Mouse (Mus musculus) T-cell, adult 2 months (primary cell): ENCODE data around the gene Tmem269.
A peak's percentile ranks its signal among the peaks of the same experiment; 100 is the strongest.

Experiments used
- DNase-seq: peaks from one replicate; pipeline ENCODE4 v3.0.0; 2022; ENCODE audit warnings: low spot score

Gene Tmem269

DNA sequence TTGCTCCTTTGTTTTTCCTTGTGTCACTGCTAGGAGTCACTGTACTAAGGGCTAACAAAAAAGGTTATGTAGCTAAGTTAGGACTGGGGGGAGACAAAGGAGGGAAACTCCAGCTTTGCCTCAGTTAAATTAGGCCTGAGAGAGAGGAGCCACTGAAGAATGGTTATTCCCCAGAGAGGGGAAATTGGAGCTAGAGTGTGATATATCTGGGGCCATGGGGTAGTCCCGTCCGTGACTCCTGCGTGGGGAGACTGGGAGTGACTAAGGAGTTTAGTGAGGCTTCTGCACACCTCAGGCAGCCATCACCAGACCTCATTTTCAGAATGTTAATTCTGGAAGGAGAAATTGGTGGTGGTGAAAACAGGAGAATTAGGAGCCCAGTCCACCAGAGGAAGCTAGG is 16.3 kb upstream of the Tmem269 start:
- no peak for DNase-seq

DNA sequence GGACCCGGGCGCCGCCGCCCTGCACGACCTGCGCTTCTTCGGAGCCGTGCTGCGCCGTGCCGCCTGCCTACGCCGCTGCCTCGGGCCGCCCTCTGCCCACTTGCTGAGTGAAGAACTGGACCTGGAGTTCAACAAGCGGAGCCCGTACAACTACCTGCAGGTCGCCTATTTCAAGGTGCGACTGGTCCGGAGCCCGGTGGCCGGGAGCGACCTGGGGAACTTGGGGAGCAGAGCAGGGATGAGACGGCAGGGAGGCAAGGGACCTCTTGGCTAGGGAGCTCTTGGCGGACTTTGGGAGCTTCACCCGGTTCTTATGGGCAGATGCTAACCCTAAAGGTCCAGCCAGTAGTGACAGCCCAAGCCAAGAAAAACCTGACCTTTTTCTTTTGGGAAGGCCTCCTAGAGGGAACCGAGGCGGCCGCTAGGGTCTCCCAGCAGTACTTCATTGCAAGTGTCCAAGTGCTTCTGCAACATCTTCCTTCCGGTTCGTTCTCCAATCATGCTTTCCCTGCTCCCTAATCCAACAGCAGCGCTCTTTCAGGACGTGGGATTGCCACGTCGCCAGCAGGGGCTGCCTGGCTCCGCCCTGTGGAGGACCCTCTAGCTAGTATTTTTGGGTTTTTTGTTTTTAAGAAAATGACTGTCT is 15.4 kb upstream of the Tmem269 start:
- DNase-seq, result no peak

DNA sequence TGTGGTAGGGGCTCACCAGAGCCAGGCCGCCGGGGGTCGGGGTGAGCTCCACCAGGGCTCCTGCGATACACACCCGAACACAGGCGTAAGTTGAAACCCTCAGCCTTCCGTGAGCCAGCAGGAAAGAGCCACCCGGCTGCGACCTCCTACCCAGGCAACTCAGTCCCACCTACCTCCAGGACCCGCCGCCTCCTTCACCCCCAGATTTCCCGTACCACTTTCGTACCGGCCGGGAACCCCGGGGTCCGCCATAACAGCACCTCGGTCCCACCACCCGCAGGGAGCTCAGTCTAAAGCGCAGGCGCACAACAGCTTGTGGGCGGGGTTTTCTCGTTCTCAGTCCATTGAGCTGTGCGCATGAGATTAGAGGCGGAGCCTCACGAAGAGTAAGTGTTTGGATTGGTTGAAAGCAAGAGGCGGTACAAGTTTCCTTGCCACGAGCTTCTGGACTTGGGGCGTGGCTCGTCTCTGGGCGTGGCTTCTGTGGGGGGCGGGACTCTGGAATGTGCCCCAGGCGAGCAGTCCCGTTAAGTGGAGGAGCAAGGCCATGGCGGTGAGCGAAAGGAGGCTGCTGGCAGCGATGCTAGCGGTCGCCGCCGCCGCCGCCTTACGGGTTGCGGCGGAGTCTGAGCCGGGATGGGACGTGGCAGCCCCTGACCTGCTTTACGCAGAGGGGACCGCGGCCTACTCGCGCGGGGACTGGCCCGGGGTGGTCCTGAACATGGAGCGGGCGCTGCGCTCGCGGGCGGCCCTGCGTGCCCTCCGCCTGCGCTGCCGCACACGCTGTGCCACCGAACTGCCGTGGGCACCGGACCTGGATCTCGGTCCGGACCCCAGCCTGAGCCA is 14.6 kb upstream of the Tmem269 start, which contains the start of the genes AU022252 and P3h1:
Gene AU022252, minus strand, starts transcription at position 303 of the 846 bp plus-strand sequence.
Gene P3h1, plus strand, starts transcription at position 506 of the 846 bp plus-strand sequence.
- DNase-seq, result peak; percentile 99

DNA sequence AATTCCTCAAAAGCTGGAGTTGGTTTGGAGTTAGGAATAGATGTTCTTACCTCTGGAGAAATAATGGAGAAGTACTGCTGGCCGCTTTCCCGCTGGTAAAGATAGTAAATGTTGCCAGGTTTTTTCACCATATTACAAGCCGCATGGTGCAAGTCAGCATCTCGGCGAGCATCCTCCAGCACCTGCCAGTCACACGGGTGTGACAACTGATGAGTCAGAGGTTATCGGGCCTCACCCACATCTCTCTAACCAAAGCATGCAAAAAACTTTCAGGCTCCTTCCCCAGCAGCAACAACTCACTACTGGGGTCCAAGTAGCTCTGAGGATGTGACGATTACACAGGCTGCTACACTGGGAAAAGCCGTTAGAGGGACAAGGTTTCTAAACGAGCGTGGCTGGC is 8.7 kb upstream of the Tmem269 start:
- no peak for DNase-seq

DNA sequence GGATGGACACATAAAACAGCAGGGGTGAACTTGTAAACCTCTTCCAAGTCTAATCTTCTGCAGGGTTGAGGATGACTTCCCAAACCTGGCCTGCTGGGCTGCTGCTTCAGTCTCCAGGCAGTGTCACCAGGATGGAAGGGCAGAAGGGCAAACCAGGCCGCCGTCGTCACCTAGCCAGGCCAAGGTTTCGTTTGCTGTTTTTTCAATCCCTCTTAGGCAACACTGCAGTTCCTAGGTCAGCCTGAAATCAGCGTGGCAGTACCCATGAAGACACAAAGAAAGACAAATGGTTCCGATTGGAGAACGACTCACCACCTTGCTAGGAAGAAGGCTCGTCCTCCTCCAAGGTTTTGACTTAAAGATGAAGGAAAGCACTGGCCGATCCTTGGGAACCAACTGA is 7.7 kb upstream of the Tmem269 start:
- no peak for DNase-seq

DNA sequence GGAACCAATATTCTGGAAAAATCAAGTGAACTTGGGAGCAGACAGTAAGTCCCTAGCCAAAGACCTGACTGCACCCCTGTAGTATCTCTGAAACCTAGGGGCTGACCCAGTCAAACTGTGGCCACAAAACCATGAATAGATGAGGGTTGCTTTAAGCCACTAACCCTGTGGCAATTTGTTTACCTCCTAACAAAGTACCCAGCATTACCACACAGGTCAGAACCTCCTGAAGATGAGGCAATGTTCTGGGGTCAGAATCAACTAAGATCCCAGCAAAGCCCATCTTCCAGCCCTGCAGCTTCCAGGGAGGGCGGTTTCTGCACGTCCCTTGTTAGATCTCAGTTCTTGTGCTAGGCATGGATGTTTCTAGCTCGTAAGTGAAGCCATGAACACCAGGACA is 6.5 kb upstream of the Tmem269 start:
- no peak for DNase-seq

DNA sequence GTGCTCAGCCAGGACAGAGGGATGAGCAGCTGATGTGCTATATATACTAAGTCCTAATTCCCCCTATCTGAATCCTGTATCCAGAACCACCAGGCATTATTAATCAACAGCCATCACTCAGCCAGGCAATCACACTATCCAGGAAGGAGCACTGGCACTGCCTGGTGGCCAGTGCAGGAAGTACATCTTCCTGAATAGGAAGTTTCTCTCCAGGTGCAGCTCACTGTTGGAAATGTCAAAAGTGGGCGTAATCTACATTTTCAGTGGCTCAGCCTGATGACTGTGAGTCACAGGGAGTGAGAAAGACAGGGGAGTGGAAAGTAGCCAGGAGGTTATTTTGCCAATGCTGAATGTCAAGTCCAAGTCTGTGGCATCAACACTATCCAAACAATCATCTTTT is 5.7 kb upstream of the Tmem269 start:
- peak; percentile 29 for DNase-seq

DNA sequence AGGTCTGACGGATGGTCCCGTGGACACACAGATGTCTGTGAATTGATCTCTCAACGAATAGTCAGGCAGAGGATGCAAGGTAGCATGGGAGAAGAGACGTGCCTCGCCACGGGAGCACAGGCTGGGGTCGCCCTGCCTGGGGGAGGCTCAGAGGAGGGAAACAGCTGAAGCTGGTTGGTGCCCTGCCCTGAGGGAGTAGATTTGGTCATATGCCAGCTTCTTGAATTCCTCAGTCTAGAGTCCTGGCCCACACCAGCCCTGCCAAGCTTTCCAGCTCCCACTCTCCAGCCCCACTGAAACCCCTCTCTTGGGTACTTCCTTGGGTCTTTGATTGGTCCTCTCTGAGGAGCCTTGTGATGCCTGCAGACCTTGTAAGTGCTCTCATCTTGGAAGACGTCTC is 1.4 kb downstream of the Tmem269 start:
- DNase-seq, result no peak

DNA sequence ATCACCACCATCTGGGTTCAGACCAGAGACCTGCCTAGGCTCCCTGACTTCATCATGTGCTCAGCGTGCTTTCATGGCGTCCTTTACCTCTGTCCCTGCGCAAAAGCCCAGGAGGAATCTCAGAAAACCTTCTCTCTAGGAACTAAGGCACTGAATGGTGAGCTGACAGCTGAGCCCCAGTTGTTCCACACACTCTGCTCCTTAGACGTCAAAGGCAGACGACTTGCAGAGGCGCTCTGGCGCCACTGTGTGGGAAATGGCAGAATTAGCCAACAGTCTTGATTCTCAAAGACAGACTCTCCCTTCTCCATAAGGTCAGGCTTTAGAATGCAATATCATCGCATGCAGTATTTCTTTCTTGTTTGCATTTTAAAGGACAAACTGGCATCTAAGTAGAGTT is 13.3 kb downstream of the Tmem269 start:
- peak; percentile 48 for DNase-seq

DNA sequence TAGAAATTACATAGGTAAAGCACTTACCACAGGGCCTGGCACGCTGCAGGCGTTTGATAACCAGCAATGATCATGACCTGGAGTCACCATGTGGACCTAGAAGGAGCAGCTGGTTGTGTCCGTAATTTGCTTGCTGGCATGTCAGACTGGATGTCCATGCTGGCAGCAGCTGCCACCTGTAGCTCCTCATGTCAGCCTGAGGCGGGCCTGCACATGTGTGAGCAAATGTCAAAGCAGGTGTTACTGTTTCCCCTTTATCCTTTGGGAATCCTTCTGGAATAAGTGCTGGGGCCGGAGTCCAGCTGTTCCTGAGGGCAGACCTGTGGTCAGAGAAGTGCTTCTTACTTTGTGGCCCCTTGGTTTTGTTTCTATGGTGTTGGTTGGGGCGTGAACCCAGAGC is 19.9 kb downstream of the Tmem269 start:
- no peak for DNase-seq

DNA sequence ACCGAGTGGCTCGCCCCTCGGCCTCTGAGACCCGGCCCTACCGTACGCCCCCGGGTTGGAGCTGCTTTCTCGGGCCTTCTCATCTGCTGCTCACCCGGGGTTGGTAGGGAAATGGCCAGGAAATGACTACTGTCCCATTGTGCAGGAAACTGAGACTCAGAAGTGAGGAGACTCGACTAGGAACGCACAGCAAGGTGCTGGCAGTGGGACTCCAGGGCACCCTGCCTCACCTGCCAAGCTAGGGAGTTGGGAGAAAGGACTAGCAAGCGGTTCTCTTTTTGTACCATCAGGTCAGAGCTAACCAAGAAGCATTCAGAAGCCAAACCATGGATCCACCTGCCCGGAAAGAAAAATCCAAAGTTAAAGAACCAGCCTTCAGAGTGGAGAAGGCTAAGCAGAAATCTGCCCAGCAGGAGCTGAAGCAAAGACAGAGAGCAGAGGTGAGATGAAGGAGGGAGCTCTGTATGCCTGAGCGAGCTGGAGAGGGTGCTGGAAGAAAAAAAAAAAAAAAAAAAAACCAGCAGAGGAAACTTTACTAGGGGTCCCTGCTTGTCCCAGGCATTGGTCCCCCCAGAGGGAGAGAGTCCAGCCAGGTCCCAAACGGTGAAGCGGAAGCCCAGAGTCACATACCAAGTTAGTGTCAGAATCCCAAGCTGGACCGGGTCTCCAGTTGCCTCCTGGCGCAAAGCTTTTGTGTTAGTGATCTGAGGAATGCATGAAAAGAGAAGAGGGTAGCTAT is 22.3 kb downstream of the Tmem269 start:
- no peak for DNase-seq

DNA sequence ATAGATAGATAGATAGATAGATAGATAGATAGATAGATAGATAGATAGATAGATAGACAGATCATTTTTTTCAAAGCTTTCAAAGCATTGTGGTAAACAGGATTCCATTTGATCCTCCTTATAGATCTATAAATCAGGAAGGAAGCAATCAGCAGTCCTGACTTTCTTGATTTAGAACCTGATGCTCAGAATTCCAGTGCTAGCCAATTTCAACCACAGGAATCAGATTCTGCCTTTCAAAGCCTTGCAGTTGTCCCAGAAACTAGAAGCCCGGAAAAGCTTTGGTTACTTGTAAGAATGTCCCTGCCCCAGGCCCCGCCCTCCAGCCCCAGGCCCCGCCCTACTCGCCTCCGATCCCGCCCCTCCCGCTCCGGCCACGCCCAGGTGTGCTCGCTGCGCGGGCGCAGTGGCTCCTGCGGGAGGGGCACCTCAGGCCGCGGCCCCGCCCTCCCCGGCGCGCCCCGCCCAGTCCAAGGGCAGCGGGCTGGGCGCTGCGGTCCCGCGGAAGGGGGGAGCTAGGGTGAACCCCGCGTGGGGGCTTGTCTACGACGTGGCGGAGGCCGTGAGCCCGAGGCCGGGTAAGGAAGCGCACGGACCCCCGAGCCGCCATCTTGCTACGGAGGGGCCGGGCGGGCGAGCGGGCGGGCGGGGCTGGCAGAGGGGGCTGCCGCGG is 23.0 kb downstream of the Tmem269 start, which contains the start of gene Svbp:
Gene Svbp, plus strand, starts transcription at position 398 of the 673 bp plus-strand sequence.
- peak; percentile 86 for DNase-seq

DNA sequence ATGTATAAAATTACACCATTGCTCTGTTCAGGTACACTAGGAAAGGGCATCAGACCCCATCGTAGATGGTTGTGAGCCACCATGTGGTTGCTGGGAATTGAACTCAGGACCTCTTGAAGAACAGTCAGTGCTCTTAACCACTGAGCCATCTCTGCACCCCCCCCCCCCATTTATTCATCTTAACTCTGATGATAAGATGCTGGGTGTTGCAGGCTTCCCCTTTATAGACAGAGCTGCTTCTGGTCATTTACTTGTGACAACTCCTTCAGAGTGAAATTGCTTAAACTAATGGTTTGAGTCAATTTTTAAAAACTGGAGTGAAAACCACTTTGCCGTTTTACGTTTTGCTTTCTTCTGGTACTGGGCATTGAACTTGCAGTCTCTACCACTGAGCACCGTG is 25.3 kb downstream of the Tmem269 start:
- DNase-seq, result no peak

DNA sequence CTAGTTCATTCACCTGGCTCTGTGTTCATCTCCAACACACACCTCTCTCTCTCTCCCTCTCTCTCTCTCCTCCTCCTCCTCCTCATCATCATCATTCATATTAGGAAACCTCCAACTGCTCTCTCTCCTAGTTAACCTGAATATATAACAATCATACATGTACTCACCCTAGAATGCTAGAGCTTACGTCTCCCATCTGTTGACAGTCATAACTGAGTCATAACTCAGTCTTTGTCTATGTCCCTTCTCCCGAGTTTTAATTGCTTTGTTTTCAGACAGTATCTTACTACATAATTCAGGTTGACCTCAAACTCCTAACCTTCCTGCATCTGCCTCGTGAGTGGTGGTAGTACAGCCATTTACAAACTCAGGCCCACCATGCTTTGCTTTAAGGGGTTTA is 26.7 kb downstream of the Tmem269 start:
- no peak for DNase-seq

DNA sequence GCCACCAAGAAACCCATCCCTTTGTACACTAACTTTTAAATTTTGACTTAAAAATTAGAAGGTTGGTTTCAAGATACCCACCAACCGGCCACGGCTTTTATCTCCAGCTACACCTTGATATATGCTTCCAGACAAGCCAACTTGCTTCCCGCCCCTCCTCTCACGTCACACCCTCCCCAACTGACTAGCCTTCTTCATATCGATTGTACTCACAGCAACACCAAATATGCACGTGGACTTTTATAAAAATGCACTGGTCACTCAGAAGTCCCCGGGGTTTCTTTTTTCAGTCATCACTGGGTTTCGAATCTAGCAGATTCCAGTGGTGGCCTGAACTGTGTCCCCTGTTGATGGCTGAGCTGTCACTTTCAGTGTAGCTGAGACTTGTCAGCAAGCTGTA is 27.4 kb downstream of the Tmem269 start:
- DNase-seq, result no peak

DNA sequence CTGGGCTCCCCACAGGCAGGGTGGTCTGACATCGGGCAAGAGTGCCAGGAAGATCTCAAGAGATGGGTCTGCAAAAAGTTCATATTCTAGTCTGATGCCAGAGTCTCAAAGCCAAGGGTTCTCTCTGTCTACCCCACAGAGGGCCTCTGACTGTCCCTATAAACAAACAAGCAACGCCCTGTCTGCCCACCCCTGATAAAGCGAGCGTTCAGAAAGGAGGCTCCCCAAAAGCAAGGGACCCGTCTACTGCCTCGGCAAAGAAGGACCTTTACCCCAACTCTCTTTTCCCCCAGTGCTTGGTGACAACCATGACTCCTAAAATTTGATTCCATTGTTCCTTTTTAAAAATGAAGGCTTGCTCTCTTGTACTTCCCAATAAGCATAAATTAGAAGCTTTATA is 28.2 kb downstream of the Tmem269 start, which contains the start of gene Ermap:
Gene Ermap, minus strand, starts transcription at position 148 of the 400 bp plus-strand sequence.
- DNase-seq, result no peak

DNA sequence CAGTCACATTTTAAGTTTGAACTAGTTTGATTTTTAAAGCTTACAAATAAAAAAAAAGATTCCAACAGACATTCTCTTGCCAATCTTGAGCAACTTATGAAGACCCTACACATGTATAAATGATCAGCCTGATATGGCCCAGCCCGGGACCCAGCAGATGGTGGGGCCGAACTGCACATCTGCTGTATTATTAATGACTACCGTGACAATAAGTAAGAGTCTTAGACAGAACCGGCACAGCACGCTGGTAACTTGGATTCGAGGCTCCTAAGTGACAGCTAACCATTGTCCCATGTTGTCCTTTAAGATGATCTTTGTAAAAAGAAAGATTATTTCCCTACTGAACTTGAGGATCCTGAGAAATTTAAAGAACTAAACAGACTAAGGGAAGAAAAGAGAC is 28.6 kb downstream of the Tmem269 start:
- DNase-seq, result no peak

DNA sequence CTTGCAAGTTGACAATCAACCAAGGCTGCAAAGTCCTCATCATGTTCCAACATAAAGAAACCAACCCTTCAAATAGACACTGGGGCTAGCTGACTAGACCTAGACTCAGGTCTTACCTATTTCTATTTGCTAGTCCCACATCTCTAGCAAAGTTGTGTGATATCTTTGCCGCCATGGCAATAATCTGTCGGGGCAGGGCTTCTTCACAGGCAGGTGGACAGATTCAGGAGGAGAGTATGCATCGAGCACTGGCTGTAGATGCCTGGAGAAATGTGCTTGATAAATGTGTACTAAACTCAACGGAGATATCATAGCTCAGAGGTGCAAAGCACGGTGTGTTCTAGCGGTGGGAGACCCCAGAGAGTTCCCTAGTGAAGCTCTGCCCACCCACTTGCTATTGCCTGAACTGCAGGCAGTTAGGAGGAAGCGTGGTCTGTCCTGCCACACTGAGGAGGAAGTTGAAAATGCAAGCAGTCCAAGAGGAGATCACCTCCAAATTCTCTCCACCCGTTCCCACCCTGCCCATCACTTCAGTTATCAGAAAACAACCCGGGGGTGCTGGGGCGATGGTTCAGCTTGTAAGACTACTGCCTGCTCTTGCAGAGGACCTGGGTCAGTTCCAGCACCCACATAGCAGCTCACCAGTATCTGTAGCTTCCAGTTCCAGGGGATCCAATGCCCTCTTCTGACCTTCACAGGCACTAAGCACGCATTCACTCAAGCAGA is 29.8 kb downstream of the Tmem269 start:
- no peak for DNase-seq

DNA sequence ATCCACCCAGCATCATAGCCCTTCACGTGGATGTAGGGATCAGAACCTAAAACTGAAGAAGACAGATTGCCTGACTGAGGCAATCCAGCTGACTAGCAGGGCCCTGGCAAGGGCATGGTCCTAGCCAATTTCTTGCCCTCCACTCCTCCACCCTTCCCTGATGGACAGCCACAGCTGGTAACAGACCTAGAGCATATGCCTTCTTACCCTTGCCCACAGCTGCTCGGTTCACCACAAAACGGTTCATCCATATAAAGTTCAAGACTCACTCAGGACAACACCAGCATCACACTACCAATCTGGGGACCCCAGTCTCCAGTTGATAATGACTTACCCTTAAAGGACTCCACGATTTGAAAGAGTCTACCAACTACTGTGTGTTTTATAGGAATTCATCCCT is 32.2 kb downstream of the Tmem269 start:
- no peak for DNase-seq

DNA sequence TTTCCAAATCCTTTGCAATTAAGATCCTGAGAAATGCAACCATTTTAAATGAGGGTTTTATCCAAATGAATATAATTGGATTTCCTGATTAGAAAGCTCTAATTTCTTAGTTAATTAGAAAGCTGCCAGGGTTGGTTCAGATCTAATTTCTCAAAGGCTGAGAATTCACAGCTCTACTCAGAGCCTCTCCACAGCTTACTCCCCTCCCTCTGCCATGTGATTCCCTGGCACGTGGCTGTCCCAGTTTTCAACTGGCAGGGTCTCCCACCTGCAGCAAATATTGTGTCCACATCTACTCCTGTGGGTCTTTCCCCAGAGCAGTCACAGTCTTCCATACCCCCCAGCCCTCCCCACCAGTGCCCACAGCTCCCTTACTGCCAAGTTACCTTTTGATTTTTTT is 34.5 kb downstream of the Tmem269 start:
- DNase-seq, result no peak

DNA sequence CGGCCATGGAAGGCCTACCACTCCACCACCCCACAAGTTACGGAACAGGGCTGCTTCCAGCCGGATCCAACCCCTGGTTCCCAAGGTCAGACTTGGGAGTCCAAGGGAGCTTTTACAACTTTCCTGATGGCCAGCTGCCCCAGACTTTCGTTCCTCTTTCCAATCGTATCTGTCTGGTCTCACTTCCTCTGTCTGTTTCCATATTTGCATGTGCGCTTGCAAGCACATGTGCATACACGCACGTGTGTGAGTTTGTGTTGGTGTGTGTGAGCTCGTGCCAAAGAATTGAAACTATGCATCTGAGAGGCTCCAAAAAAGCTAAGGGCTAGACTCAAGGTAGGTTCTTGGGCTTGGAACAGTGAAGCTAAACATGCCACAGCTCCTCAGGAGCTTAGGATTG is 36.6 kb downstream of the Tmem269 start:
- DNase-seq, result no peak
